Mouse (Mus musculus) bone marrow macrophage, adult 2 months (primary cell): ENCODE data around the gene 1110004F10Rik.

Source experiments
- CTCF ChIP-seq: IDR thresholded peaks from 2 replicates; pipeline ENCODE4 v1.5.1; 2012; ENCODE audit warnings: low read depth, mild to moderate bottlenecking, low read length, moderate library complexity
- POLR2A ChIP-seq: IDR thresholded peaks from 2 replicates; pipeline ENCODE4 v1.6.1; 2012; ENCODE audit warnings: mild to moderate bottlenecking, low read depth, low read length, borderline replicate concordance

DNA sequence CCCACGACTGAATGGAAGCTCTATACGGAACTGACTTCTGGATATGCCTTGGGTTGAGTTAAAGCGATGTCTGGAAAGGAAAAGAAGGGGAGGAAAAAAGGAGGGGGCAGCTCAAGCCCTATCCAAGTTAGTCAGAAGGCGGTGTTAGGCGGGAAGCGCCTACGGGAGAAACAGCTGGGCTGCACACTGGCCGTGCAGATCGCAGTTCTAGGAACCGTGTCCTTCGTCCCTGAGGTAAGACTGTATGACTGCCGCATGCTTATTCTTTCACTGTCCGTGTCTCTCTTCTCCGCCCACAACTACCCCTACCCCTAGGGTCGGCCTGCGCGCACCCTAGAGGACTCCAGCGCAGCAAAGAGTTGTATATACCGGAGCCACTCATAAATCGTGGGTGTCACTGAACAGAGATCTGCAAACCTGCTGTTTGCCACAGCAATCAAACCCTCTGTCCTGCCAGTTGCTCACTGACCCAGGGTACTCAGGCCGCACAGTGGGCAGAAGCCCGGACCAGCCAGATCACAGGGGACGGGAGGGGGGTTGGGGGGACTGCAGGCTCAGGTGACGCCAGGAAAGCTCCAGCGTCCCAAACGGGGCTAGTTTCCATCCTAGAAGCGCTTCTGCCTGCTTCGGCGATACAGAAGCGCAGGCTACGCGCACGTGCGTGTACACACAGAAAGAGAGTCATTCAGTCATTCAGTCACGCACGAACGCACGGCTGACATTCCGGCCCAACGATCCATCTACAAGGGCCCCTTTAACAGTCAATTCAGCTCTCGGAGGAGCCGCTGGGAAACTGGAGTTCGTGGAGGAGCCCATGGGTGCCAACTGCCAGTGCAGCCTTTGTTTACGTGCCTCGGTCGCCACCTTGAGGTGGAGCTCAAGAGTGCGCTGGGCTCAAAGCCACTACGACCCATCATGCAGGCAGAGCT, 605 bp downstream of the 1110004F10Rik start:
- TF ChIP-seq POLR2A = no peak
- peak; percentile 48 for TF ChIP-seq CTCF
